Mouse (Mus musculus) T-helper 2 cell (primary cell): Measurements from ENCODE around the gene Abca15.
"Not testable (repeated sequence)": the region's sequence is repeated elsewhere in the genome, so short reads cannot be mapped to it uniquely, and the experiment has no call there.

ENCODE experiments used
- in situ Hi-C: fragments of 300-600 bp; cut with MboI, MseI; formaldehyde crosslinking; loops from one replicate; pipeline ENCODE4 v1.15.1; 2025; ENCODE audit warnings: high pct_unique_total_duplicates

Abca15 gene

DNA sequence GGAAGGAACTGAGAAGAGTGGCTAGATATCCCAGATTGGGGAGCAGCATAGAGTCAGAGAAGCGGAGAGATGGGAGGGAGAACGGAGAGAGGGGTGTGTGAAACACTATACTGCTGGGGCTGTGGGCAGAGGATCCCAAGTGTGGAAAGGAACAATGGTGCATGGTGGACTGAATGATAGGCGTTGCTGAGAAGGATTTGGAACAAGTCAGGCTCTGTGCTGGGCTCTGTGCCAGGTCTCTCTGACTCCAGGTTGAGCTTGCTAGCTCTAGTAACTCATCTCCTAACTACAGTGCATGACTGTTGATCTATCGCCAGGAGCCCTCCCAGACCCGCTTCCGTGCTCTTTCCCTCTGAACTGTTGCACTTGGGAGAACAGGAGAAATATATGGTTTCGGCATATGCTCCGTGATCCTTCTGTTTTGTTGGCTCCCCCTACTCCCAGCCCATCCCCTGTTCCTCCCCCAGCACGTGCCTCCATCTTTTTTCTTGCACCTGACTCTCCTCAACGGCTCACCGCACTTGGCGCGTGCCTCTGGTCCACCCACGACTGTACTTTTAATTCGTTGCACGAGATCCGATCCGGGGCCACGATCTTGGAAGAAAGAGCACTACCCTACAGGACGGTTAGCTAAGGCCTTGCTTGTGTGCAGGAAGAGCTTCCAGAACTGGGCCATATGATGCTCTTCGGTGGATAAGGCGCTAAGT, at the start of gene Abca15:
Abca15 (plus strand) TSS at position 584 of the 707 bp plus-strand sequence.
- in situ Hi-C loops, result no loop called here

DNA sequence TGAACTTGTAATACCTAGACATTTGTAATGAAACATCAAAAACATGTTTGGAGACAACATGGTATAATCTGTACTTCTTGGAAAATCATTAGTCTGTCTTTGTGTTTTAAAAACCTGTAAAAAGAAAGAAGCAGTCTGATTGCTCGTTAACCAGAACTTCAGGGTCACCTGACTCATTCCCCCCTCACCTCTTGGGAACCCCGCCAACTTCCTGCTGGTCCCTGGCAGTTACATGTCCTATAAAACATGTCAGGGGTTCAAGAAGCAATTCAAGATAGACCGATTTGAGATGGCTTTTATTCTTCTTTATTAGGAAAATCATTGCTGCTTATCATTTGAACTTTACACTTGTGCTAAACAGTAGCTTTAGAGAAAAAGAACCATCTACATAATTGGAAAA, 43.2 kb upstream of the Abca15 start:
- in situ Hi-C loops, result no loop called here

DNA sequence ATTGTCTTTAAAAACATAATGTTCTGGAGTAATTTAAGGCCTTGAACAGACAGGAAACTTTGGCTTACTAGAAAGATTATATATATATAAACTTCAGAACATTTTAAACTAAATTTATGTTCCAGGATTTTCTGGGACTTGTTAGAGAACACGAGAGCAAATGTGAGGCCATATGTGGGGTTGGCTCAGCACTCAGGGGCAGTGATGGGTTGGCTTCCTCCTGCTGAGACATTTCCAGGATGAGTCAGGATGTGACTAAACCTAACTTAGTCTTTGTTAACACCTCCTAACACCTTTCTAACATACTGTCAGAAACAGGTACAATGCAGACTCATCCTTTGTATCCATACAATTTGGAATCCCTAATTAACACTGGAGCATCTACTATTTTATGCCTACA, 12.4 kb upstream of the Abca15 start:
- in situ Hi-C loops, result no loop called here

DNA sequence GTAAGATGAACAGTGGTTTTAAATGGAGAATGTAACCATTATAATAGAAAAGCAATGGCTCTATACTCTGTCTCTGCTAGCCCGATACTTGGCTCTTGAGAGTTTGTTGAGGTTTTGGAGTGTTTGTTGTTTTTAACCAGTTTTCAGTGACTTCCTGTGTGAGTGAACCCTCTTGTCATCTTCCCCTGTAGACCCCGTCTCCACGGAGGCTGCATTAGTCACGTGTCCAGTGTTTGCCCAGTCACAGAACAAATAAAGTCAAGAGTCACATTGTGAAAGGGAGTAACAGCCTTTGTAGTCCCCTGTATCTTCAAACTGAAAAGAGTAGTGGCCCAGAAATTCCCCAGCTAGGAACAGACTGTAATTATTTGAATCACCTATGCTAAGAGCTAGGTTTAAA, 5.5 kb upstream of the Abca15 start:
- in situ Hi-C loops, result no loop called here

DNA sequence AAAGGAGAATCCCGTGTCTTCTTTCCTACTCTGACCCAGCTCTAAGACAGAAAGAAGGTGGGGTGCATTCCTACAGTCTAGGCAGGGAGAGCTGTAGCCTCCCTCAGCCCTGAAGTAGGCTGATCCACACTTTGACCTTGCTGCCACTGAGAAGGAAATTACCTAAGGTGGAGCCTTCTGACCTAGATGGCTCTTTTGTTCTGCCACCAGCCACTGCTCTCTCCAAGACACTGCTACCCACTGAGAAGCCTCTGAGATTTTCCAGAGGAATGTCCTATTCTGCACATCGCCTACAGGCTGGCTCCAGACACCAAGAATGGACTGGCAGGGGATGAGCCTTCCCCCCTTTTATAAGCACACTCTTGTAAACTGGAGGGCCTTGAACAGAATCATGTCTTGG, 2.6 kb upstream of the Abca15 start:
- in situ Hi-C loops, result not testable (repeated sequence)

DNA sequence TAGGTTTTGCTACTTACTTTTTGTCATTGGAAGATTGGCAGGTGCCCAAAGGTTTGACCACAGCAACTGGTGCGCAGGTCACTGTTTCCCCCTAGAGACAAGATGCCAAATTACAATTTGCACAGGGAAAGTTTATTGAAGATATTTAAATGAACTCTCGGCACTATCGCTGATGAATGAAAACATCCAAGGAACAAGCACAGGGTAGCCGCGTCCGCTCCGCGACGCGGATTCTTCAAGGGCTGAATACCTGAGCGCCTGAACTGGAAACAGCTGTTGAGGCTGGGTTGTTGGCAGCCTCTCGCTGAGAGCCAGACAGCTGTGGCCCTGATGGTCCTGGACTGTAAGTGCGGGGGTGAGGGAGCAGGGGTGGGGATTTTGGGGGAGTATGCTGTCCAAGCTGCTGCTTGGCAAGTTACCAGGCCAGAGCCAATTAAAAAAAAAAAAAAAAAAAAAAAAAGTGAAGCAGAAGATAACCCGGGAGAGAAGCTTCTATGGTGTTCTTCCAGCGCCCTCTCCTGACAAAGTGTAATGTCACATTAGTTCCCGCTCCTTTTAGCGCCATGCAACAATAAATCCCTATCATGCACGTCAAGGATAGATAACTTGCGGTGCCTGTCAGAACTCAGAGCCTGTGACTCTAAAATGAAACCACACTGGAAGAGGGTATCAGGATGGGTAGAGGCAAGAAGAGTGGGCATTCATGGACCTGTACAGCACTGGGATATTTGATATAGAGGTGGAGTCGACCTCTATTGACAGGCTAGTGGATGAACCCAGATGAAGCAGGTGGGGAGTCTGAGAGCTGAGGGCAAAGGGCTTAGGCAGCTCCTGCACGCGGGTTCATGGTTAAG, 1.0 kb upstream of the Abca15 start:
- in situ Hi-C loops, result no loop called here

DNA sequence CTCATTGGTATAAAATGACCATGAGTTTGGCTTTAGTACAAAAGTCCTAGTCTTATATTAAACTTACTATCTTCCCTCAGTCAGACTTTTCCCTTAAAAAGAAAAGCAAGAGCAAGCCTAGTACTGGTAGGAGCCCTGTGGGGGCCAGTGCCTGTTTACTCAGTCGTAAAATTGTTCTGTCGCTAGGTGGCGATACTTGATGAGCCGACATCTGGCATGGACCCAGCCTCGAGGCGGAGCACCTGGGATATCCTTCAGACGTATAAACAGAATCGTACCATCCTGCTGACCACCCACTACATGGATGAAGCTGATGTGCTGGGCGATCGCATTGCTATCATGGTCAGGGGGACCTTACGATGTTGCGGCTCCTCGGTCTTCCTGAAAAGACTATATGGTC, 32.7 kb downstream of the Abca15 start:
- in situ Hi-C loops, result no loop called here

DNA sequence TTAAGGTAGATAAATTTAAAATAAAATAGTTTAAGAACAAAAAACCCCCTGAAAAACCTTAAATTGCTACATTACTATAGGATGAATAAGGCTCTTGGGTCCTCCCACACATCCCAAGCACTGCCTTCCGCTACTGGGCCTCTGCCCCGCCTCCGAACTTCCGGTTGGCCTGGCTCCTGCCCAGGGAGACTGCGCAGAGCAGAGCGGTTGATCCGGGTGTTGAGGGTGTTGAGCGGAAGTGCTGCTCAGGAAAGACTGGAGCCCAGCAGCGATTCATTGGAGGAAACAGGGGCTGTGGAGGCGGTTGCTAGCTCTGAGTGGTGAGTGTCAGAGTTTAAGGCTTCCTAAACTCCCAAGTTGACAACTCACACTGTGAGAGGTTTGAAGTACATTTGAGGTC, 81.0 kb downstream of the Abca15 start, which contains the start of gene Abca16:
Abca16 (plus strand) TSS at position 201 of the 400 bp plus-strand sequence.
- in situ Hi-C loops, result no loop called here

DNA sequence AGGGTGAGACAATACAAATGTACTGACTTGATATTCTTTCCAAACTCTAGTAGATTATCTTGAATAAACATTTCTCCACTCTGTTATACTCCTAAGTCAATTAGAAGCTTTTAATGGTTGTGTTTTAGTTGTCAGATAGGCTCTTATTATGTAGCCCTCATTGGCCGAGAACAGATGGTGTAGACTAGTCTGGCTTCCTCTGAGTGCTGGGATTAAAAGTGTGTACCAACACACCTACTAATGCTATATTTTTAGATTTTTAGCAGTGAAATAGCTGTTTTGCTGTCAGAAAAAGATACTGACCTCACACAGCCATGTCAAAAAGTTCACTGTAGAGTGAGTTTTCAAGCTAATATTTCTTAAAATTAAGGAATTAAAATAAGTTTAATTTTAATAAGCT, 83.9 kb downstream of the Abca15 start:
- in situ Hi-C loops, result no loop called here

DNA sequence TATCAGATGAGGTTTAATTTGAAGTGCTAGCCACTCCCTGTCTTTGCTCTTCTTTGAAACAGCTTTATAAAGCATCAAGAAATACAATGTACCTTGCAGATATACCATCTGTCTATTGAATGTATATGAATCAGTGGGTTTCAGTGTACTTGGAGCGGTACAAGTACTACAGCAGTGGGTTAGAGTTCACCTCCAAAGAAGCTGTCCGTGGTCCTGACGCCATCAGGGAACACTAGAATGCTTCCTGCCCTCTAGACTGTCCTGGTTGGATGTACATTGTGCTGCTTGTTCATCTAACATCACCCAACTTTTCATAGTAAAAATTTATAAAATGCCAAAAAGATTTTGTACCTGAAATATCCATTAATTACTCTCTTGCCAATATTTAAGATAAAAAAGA, 98.2 kb downstream of the Abca15 start:
- in situ Hi-C loops, result no loop called here

DNA sequence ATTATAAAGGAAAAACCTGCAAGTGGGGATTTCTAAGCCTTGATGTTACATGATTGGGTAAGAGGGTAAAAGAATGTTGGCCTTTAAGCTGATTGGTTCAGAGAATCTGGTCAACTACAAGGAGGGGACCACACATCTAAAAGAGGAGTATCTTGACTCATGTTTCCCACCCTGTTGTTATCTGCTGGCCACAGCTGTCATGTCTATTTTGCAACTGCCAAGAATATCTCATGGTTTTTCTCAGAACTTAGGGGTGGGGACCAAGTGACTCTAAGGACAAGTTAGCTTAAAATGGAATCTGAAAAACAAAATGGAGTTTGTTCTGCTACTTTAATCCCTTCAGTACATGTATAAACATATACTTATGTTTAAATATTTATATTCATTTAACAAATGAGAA, 103.0 kb downstream of the Abca15 start:
- in situ Hi-C loops, result no loop called here
